Mouse (Mus musculus): ENCODE data around the gene Zfp655. TPM values are rescaled to one million over a fixed set of nuclear protein-coding genes. Genes with fewer than 3 reads are reported as not detected.
"Not testable (repeated sequence)": the region's sequence is repeated elsewhere in the genome, so short reads cannot be mapped to it uniquely, and the experiment has no call there.

The Zfp655 gene
- polyA plus RNA-seq, 1 experiment from 2014 or later, result 36.7 TPM

- Histone ChIP-seq H3K9ac (ENCODE audit: low read depth, low read length) (no peak overlapping the region), H3K9me3 (ENCODE audit: control insufficient read depth, low read length) (no peaks in the 10 kb centered on the region), H3K4me2 (ENCODE audit: low read depth, low read length) (no peak overlapping the region), H3K4me1 (ENCODE audit: control insufficient read depth, insufficient read depth, low read length) (peaks cover 10% of the 10 kb centered on the region; the same call in 1 of the 2 replicates), H3K4me3 (ENCODE audit: low read length) (no peak overlapping the region), H3K27ac (ENCODE audit: low read length) (no peak overlapping the region), H3K27me3 (replicated peaks; ENCODE audit: control insufficient read depth, insufficient read depth, low read length) (no peaks in the 10 kb centered on the region), H3K36me3 (ENCODE audit: control insufficient read depth, insufficient read depth, low read length) (peaks cover 16% of the 10 kb centered on the region; the same call in 1 of the 2 replicates)
- ATAC-seq, result no peak
Measured at GRCm38 (mm10) chr5:145234636-145235035, 3.1 kb downstream of the Zfp655 start.

GRCm38 (mm10) chr5:145249520-145249919, 18.0 kb downstream of the Zfp655 start:
- WGBS, result 89% methylated on average over 3 of the region's 3 CpGs
- H3K4me1 ChIP-seq (ENCODE audit: control insufficient read depth, insufficient read depth, low read length), result no peaks in the 10 kb centered on the region
- peaks cover 5% of the 10 kb centered on the region; the same call in 1 of the 2 replicates for H3K36me3 ChIP-seq (ENCODE audit: control insufficient read depth, insufficient read depth, low read length)
- no peak overlapping the region for H3K4me2 ChIP-seq (ENCODE audit: low read depth, low read length)
- no peak for ATAC-seq
- H3K9ac ChIP-seq (ENCODE audit: low read depth, low read length), result no peak overlapping the region
- no peak overlapping the region for H3K27ac ChIP-seq (ENCODE audit: low read length)
- no peaks in the 10 kb centered on the region; the same call in 1 of the 2 replicates for H3K9me3 ChIP-seq (ENCODE audit: control insufficient read depth, low read length)
- no peak overlapping the region for H3K4me3 ChIP-seq (ENCODE audit: low read length)
- no peaks in the 10 kb centered on the region for H3K27me3 ChIP-seq (replicated peaks; ENCODE audit: control insufficient read depth, insufficient read depth, low read length)

- H3K36me3 ChIP-seq (ENCODE audit: control insufficient read depth, insufficient read depth, low read length); H3K27ac ChIP-seq (ENCODE audit: low read length); ATAC-seq; H3K4me2 ChIP-seq (ENCODE audit: low read depth, low read length); H3K9ac ChIP-seq (ENCODE audit: low read depth, low read length); H3K4me1 ChIP-seq (ENCODE audit: control insufficient read depth, insufficient read depth, low read length); H3K4me3 ChIP-seq (ENCODE audit: low read length); H3K27me3 ChIP-seq (replicated peaks; ENCODE audit: control insufficient read depth, insufficient read depth, low read length); H3K9me3 ChIP-seq (ENCODE audit: control insufficient read depth, low read length): not testable (repeated sequence)
- WGBS, result 79% methylated on average over 2 of the region's 2 CpGs
Measured at GRCm38 (mm10) chr5:145273568-145273967, 42.1 kb downstream of the Zfp655 start.

GRCm38 (mm10) chr5:145279948-145280347, 48.4 kb downstream of the Zfp655 start:
- ATAC-seq, result peak; percentile 14

GRCm38 (mm10) chr5:145280371-145281143, 49.0 kb downstream of the Zfp655 start, which contains the start of gene Zscan25:
TSS of gene Zscan25 (plus strand) at chr5:145280500.
- under 1% methylated on average over 50 of the region's 50 CpGs for WGBS
- Histone ChIP-seq H3K36me3 (ENCODE audit: control insufficient read depth, insufficient read depth, low read length) (peaks cover 16% of the 10 kb centered on the region), H3K27me3 (replicated peaks; ENCODE audit: control insufficient read depth, insufficient read depth, low read length) (no peaks in the 10 kb centered on the region), H3K27ac (ENCODE audit: low read length) (peak within 1 kb of the TSS; percentile 91), H3K9ac (ENCODE audit: low read depth, low read length) (peak within 1 kb of the TSS; percentile 87), H3K9me3 (ENCODE audit: control insufficient read depth, low read length) (no peaks in the 10 kb centered on the region), H3K4me1 (ENCODE audit: control insufficient read depth, insufficient read depth, low read length) (0 out of 2 replicates have a peak, but pooled peaks cover 2% of the 10 kb centered on the region), H3K4me3 (ENCODE audit: low read length) (peak within 1 kb of the TSS; percentile 74), H3K4me2 (ENCODE audit: low read depth, low read length) (peak within 1 kb of the TSS; percentile 79)
- peak; percentile 100 for ATAC-seq

More at GRCm38 (mm10) chr5:145279948-145280347, 48.4 kb downstream of the Zfp655 start:
- 85% methylated on average over 2 of the region's 2 CpGs for WGBS
- Histone ChIP-seq H3K4me3 (ENCODE audit: low read length) (peak overlapping the region; percentile 74; the same call in 1 of the 2 replicates), H3K36me3 (ENCODE audit: control insufficient read depth, insufficient read depth, low read length) (peaks cover 16% of the 10 kb centered on the region), H3K9ac (ENCODE audit: low read depth, low read length) (no peak overlapping the region), H3K27me3 (replicated peaks; ENCODE audit: control insufficient read depth, insufficient read depth, low read length) (no peaks in the 10 kb centered on the region), H3K9me3 (ENCODE audit: control insufficient read depth, low read length) (no peaks in the 10 kb centered on the region), H3K4me1 (ENCODE audit: control insufficient read depth, insufficient read depth, low read length) (0 out of 2 replicates have a peak, but pooled peaks cover 2% of the 10 kb centered on the region), H3K4me2 (ENCODE audit: low read depth, low read length) (no peak overlapping the region), H3K27ac (ENCODE audit: low read length) (no peak overlapping the region)

- Histone ChIP-seq H3K9ac (ENCODE audit: low read depth, low read length) (no peak overlapping the region), H3K36me3 (ENCODE audit: control insufficient read depth, insufficient read depth, low read length) (peaks cover 39% of the 10 kb centered on the region), H3K4me2 (ENCODE audit: low read depth, low read length) (no peak overlapping the region), H3K9me3 (ENCODE audit: control insufficient read depth, low read length) (no peaks in the 10 kb centered on the region), H3K4me1 (ENCODE audit: control insufficient read depth, insufficient read depth, low read length) (no peaks in the 10 kb centered on the region), H3K27ac (ENCODE audit: low read length) (no peak overlapping the region), H3K4me3 (ENCODE audit: low read length) (no peak overlapping the region), H3K27me3 (replicated peaks; ENCODE audit: control insufficient read depth, insufficient read depth, low read length) (no peaks in the 10 kb centered on the region)
- 92% methylated on average over 5 of the region's 5 CpGs for WGBS
- no peak for ATAC-seq
Measured at GRCm38 (mm10) chr5:145288382-145288781, 56.9 kb downstream of the Zfp655 start.

GRCm38 (mm10) chr5:145290697-145291096, 59.2 kb downstream of the Zfp655 start:
- Histone ChIP-seq H3K4me3 (ENCODE audit: low read length) (no peak overlapping the region), H3K27ac (ENCODE audit: low read length) (no peak overlapping the region), H3K9ac (ENCODE audit: low read depth, low read length) (no peak overlapping the region), H3K27me3 (replicated peaks; ENCODE audit: control insufficient read depth, insufficient read depth, low read length) (no peaks in the 10 kb centered on the region), H3K36me3 (ENCODE audit: control insufficient read depth, insufficient read depth, low read length) (peaks cover 26% of the 10 kb centered on the region), H3K4me1 (ENCODE audit: control insufficient read depth, insufficient read depth, low read length) (no peaks in the 10 kb centered on the region), H3K4me2 (ENCODE audit: low read depth, low read length) (no peak overlapping the region), H3K9me3 (ENCODE audit: control insufficient read depth, low read length) (no peaks in the 10 kb centered on the region)
- no peak for ATAC-seq
- WGBS, result 94% methylated on average over 16 of the region's 16 CpGs

GRCm38 (mm10) chr5:145292398-145292797, 60.9 kb downstream of the Zfp655 start:
- H3K9ac ChIP-seq (ENCODE audit: low read depth, low read length), result no peak overlapping the region
- no peaks in the 10 kb centered on the region for H3K27me3 ChIP-seq (replicated peaks; ENCODE audit: control insufficient read depth, insufficient read depth, low read length)
- WGBS, result 96% methylated on average over 6 of the region's 6 CpGs
- H3K4me3 ChIP-seq (ENCODE audit: low read length), result no peak overlapping the region
- H3K4me1 ChIP-seq (ENCODE audit: control insufficient read depth, insufficient read depth, low read length), result no peaks in the 10 kb centered on the region
- H3K9me3 ChIP-seq (ENCODE audit: control insufficient read depth, low read length), result no peaks in the 10 kb centered on the region
- H3K27ac ChIP-seq (ENCODE audit: low read length), result no peak overlapping the region
- no peak for ATAC-seq
- H3K4me2 ChIP-seq (ENCODE audit: low read depth, low read length), result no peak overlapping the region
- H3K36me3 ChIP-seq (ENCODE audit: control insufficient read depth, insufficient read depth, low read length), result peaks cover 20% of the 10 kb centered on the region
